Mouse (Mus musculus) kidney, adult 9 months (tissue): ENCODE measurements at regions not wholly inside any gene's neighbourhood (a gene's known extent, or its start where the extent isn't known, plus 50 kb on each side); places are given as distances from the start of the nearest gene placed in this dataset.

ENCODE experiments used
- DNase-seq: peaks from one replicate; pipeline ENCODE4 v3.0.0; 2022

DNA sequence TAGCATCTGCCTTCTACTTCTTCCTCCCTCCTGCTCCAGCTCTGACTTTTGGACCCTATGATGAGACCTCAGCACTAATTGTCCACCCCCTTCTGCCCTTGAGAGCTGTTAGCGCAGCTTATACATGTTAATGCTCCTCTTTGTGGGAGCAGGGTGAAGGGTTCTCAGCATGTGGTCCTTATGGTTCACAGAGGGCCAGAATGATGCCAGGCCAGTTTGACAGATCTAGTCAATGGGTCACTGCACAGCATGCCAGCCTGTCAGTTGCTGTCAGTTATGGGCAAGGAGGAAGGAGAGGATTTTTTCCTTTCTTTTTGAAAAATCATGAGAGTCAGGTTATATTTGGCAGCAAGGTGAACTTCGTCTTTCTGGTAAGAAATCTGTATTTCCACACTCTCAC is 68.4 kb downstream of the 4931417E11Rik start:
- no peak for DNase-seq

DNA sequence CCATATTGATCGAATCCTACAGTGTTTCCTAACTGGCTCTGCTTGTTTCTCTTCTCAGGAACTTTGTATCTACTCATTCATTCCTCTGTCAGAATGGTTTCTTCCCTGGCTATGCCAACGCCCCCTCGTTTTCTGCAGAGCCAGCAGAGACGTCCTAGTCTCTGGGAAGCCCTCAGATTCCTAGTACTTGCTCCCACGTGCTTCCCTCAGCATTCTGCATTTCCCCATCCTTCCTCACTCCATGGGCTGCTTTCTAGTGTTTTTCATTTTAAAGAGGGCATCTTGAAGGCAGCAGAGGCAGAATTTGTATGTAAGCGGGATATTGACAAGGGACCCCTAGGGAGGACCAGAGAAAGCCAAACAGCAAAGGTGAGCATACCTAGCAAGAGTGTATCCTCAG is 80.2 kb downstream of the 4931417E11Rik start:
- no peak for DNase-seq

- no peak for DNase-seq
Measured at GRCm38 (mm10) chr6:73386261-73386660, 83.2 kb downstream of the 4931417E11Rik start.

GRCm38 (mm10) chr6:73379825-73380224 is 89.6 kb downstream of the 4931417E11Rik start:
- DNase-seq, result no peak

DNA sequence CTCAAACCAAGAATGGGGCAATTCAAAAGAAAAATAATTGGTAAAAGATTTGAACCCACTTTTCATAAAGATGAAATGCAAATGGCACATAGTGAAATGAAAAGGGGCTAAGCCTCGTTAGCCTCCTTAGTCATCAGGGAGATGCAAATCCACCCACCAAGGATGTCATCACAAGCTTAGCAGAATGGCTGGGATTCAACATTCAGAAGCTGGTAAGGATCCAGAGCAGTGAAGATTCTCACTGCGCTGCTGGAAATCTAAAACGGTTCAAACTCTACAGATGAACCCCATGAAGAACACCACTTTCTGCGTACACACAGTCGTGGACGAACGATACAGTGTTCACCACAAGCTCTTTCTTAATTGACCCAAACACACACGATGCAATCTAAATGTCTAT is 91.6 kb downstream of the 4931417E11Rik start:
- no peak for DNase-seq

- DNase-seq, result no peak
Measured at GRCm38 (mm10) chr6:73376291-73376690, 93.2 kb downstream of the 4931417E11Rik start.

- no peak for DNase-seq
Measured at GRCm38 (mm10) chr6:73372901-73373300, 96.6 kb downstream of the 4931417E11Rik start.

- DNase-seq, result no peak
Measured at GRCm38 (mm10) chr6:73371866-73372265, 97.6 kb downstream of the 4931417E11Rik start.

DNA sequence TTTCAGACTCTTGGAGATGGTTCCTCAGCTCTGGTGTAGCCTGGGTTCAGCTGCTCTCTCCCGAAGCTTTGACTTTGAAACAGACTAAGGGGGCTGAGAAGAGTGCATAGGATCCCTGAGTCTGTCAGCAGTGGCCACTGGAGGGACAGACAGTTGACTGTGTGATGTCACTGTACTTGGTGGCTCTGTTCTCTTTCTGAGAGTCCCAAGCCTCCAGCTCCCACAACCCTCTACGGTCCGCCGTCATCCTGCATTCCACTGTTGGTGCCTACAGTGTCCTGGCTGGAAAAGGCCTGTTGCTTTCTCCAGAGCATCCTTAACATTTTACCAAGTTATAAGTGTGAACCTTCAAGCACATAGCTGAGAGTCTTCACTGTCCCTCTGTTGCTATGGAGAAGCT is 98.6 kb downstream of the 4931417E11Rik start:
- no peak for DNase-seq

DNA sequence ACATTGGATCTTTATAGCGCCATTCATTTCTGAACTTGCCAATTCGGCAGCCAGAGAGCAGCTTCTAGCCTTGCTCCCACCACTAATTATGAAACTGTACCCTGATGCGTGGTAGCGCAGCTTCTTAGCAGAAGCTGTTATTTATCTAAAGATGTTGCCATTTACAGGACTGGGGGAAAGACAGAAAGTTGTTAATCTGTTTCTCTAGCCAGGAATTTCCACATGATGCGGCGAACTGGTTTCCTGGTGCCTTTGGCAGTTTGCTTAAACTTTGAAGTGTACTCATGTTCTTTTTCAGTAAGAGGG is 100.7 kb downstream of the 4931417E11Rik start:
- no peak for DNase-seq

DNA sequence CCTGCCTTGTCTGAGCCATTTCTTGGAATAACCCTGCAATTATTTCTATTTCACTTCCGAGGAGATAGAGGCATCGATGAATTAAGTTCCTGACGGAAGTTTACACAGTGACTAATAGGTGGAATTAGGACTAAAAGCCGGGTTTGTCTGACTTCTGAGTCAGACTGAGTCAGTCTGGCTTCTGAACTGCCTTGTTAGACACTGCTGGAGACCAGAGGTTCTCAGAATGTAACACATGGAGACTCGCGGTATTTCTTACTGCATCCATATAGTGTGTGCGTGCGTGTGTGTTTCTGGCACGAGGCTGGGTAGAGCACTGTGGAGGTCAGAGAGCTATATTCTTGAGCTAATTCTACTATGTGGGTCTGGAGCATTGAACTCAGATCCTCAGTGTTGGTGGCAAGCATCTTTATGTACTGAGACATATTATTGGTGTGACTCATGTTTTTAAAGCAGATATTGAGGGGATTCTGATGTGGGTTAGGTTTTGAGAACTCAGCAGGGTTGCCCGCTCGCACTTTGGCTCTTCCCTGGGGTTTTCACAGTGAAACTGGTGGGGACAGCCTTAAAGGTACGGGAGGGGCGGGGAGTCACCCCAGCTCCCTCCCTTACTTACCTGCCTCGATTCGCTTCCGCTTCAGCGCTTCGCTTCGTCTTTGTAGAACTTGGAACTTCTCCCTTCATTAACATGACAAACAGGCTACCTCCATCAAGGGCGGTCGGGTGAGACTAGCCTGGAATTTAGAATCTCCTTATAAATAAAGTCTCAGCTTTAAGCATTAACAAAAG is 101.2 kb downstream of the 4931417E11Rik start:
- DNase-seq, result no peak

- peak; percentile 84 for DNase-seq
Measured at GRCm38 (mm10) chr6:73367616-73368015, 101.9 kb downstream of the 4931417E11Rik start.

DNA sequence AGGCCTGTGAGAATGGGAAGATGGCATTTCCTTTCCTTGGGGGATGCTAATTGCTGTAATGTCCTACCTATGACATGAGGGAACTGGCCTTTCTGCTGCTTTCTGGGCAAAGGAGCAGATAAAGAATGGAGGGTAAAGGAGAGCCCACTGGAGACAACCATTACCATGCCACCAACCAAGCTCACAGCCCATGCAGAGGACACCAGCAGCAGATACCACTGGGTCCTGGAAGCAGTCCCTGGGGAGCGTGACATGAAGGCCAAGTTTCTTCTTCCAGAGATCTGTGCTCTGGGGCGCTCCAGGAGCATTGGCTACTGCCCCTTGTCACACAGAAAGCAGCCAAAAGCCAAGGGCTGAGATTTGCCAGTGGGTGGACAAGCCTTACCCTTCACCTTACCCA is 102.8 kb downstream of the 4931417E11Rik start:
- no peak for DNase-seq

- no peak for DNase-seq
Measured at GRCm38 (mm10) chr6:73365306-73365705, 104.2 kb downstream of the 4931417E11Rik start.

DNA sequence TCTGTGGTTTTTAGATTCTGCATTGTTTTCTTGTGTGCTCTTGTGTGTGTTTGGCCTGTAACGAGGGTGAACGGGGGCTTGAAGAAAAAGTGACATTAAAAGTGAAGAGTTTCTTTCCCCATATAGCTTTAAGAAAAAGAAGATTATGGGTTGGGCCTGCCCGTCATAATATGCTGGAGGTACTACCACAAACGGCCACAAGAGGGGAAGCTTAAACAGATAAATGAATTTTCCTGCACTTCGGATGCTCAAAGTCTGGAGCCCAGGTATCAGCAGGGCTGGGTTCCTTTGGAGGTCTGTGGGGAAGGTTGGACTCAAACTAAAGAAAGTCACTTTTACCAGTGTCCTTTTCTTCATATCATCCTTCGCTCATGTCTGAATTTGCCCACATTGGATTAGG is 86.8 kb downstream of the Suclg1 start:
- peak; percentile 5 for DNase-seq

DNA sequence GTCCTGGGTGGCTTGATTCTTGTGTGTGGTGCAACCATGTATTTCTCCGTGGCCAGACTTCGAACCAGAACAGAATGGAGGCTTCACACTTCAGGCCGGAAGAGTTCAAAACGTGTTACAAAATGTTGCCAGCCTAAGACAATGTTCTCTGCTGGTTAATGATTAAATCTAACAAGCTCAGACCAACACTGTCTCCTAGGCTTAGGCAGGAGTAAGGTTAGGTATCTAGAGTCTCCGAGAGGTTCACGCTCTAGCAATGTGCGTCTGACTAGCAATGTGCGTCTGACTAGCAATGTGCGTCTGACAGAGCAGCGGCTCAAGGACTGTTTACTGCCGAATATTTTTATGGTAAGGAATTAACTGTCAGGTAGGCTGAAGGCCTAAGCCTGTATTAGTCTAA is 81.5 kb downstream of the Suclg1 start:
- peak; percentile 21 for DNase-seq
